Comparison of ENCODE assay signal across 8 mouse cellular contexts in the genomic region with DNA sequence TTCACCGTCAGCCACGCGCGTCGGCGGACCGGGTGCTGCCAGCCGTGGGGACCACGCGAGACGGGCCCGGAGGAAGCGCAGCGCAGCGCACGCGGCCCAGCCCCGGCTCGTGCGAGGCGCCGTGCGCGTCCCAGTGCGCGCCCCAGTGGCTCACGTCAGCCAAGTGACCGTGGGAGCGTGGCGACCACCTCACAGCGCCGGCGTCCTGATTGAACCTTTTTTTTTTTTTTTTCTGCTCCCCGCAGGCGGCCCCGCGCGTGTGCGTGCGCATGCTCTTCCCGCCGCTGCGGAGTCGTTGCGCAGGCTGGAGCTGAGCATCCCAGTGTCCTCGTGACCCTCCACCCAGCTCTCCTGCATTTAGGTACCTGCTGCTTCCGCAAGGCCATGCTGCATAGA. TPM values are rescaled to one million over a fixed set of nuclear protein-coding genes. Genes with fewer than 3 reads are reported as not detected.
A peak's percentile ranks its signal among the peaks of the same experiment; 100 is the strongest.
DNase-seq lines count a peak whose midpoint lies in the region; ATAC-seq lines count a peak whose summit lies in the region.

A gene (minus strand): TSS at position 235 of the 396 bp plus-strand sequence.

- peak; percentile 65; the same call in 1 of the 2 replicates for ATAC-seq in lung, embryonic 16.5 days (ENCODE audit: low read depth)
- ATAC-seq in heart, embryonic 15.5 days (replicated peaks; ENCODE audit: insufficient number of reproducible peaks, insufficient read depth, low FRiP score, low read depth) = peak; percentile 64; the same call in 1 of the 2 replicates
- ATAC-seq in neural tube, embryonic 13.5 days (ENCODE audit: low read depth) = peak; percentile 95

- no peaks in the 10 kb centered on the region for H3K36me3 ChIP-seq in lung, embryonic 16.5 days (ENCODE audit: control insufficient read depth, insufficient read depth, low read length)
- no peaks in the 10 kb centered on the region for H3K36me3 ChIP-seq in heart, embryonic 15.5 days
- H3K36me3 ChIP-seq in neural tube, embryonic 13.5 days = peaks cover 17% of the 10 kb centered on the region; the same call in 1 of the 2 replicates

- peaks cover 27% of the 10 kb centered on the region for H3K27me3 ChIP-seq in lung, embryonic 16.5 days (ENCODE audit: control insufficient read depth, insufficient read depth, low read depth, low read length)
- peaks cover 19% of the 10 kb centered on the region for H3K27me3 ChIP-seq in heart, embryonic 15.5 days
- H3K27me3 ChIP-seq in neural tube, embryonic 13.5 days = peaks cover 38% of the 10 kb centered on the region

- H3K4me3 ChIP-seq in lung, embryonic 16.5 days (ENCODE audit: low read length) = peak within 1 kb of the TSS; percentile 66
- peak within 1 kb of the TSS; percentile 57 for H3K4me3 ChIP-seq in heart, embryonic 15.5 days
- peak within 1 kb of the TSS; percentile 76 for H3K4me3 ChIP-seq in neural tube, embryonic 13.5 days

- no peak for DNase-seq in lung, postnatal 14 days
- peak; percentile 52 for DNase-seq in embryo, embryonic 10 days (ENCODE audit: low spot score)
- DNase-seq in left cerebral cortex, adult 9 months (ENCODE audit: low spot score in 2 of 2) = peak; percentile 54 to 72
- DNase-seq in thymus, postnatal 10 days (ENCODE audit: low spot score in 2 of 2) = no peak
- DNase-seq in gastrocnemius, postnatal 4 days (ENCODE audit: low spot score in 2 of 2) = no peak

- 1% methylated on average over 45 of the region's 47 CpGs for WGBS in lung, embryonic 16.5 days
- WGBS in heart, embryonic 15.5 days = 1% methylated on average over 41 of the region's 47 CpGs
- WGBS in neural tube, embryonic 13.5 days = under 1% methylated on average over 45 of the region's 47 CpGs

- peak within 1 kb of the TSS; percentile 70 for H3K9ac ChIP-seq in lung, embryonic 16.5 days (ENCODE audit: low read length)
- H3K9ac ChIP-seq in heart, embryonic 15.5 days = peak within 1 kb of the TSS; percentile 55
- peak within 1 kb of the TSS; percentile 93 for H3K9ac ChIP-seq in neural tube, embryonic 13.5 days

- H3K27ac ChIP-seq in lung, embryonic 16.5 days (ENCODE audit: low read length) = no peak within 1 kb of the TSS
- H3K27ac ChIP-seq in heart, embryonic 15.5 days = no peak within 1 kb of the TSS
- peak within 1 kb of the TSS; percentile 98 for H3K27ac ChIP-seq in neural tube, embryonic 13.5 days (replicated peaks)

- H3K4me1 ChIP-seq in lung, embryonic 16.5 days (replicated peaks; ENCODE audit: control insufficient read depth, insufficient read depth, low read length) = peaks cover 9% of the 10 kb centered on the region
- H3K4me1 ChIP-seq in heart, embryonic 15.5 days (replicated peaks) = peaks cover 3% of the 10 kb centered on the region; the same call in 1 of the 2 replicates
- peaks cover 18% of the 10 kb centered on the region for H3K4me1 ChIP-seq in neural tube, embryonic 13.5 days (replicated peaks)

- peak within 1 kb of the TSS; percentile 99 for H3K4me2 ChIP-seq in lung, embryonic 16.5 days (ENCODE audit: low read depth, low read length)
- H3K4me2 ChIP-seq in heart, embryonic 15.5 days = peak within 1 kb of the TSS; percentile 89
- peak within 1 kb of the TSS; percentile 99 for H3K4me2 ChIP-seq in neural tube, embryonic 13.5 days

- no peaks in the 10 kb centered on the region for H3K9me3 ChIP-seq in lung, embryonic 16.5 days (ENCODE audit: control insufficient read depth, low read length)
- H3K9me3 ChIP-seq in heart, embryonic 15.5 days (replicated peaks) = no peaks in the 10 kb centered on the region
- no peaks in the 10 kb centered on the region for H3K9me3 ChIP-seq in neural tube, embryonic 13.5 days

RNA-seq across cellular contexts. Expression of the gene that starts here (rescaled TPM):
- 0.38 and 0.40 TPM in 2 replicates for polyA plus RNA-seq in lung, embryonic 16.5 days (2015; fragmentation: Nextera tagmentation; extraction: Ambion mirVana)
- polyA plus RNA-seq in heart, embryonic 15.5 days (2015; fragmentation: Nextera tagmentation; extraction: Ambion mirVana) = 0.53 and 0.67 TPM in 2 replicates
- 13.8 and 14.5 TPM in 2 replicates for polyA plus RNA-seq in neural tube, embryonic 13.5 days (2015; fragmentation: Nextera tagmentation; extraction: Ambion mirVana)
- 1 to 10 TPM; 3.0 to 3.7 TPM for total RNA-seq in gastrocnemius, postnatal 4 days (2021)

Comparison
In these comparisons a context has a peak if more than half of its experiments do, and no peak if none do; other contexts are left out.
1. Peak in ATAC-seq, H3K4me3 ChIP-seq, H3K9ac ChIP-seq and H3K4me2 ChIP-seq in lung, embryonic 16.5 days; RNA of the gene not detected or under 1 TPM.
2. Peak in ATAC-seq, H3K4me3 ChIP-seq, H3K9ac ChIP-seq and H3K4me2 ChIP-seq in heart, embryonic 15.5 days; RNA of the gene not detected or under 1 TPM.
3. DNase-seq: peak in embryo, embryonic 10 days (single experiment) and left cerebral cortex, adult 9 months (2 of 2); none in lung, postnatal 14 days (single experiment), thymus, postnatal 10 days (0 of 2) and gastrocnemius, postnatal 4 days (0 of 2).
4. Peak in every context shown above with its lines, with median percentiles within 50 percentile points of each other: ATAC-seq, H3K4me2 ChIP-seq, H3K4me3 ChIP-seq and H3K9ac ChIP-seq.